Mouse (Mus musculus) small intestine, adult 10 weeks (tissue): ENCODE data around the gene Cep250. TPM values are rescaled to one million over a fixed set of nuclear protein-coding genes. Genes with fewer than 3 reads are reported as not detected.

Source experiments
- polyA plus RNA-seq: library from polyadenylated mRNA; stranded (reverse); fragments of 350-450 nt; fragmentation: Illumina TruSeq; extraction: RNeasy Lipid Tissue Mini Kit (QIAGEN cat#74804); gene quantifications from one replicate; pipeline ENCODE4 v1.2.3, GENCODE M21; 2014; ENCODE audit warnings: low replicate concordance

Gene Cep250
- polyA plus RNA-seq, result 0.82 TPM

GRCm38 (mm10) chr2:155956134-155957059 is at the start of gene Cep250:
TSS of gene Cep250 (plus strand) at chr2:155956458.

DNA sequence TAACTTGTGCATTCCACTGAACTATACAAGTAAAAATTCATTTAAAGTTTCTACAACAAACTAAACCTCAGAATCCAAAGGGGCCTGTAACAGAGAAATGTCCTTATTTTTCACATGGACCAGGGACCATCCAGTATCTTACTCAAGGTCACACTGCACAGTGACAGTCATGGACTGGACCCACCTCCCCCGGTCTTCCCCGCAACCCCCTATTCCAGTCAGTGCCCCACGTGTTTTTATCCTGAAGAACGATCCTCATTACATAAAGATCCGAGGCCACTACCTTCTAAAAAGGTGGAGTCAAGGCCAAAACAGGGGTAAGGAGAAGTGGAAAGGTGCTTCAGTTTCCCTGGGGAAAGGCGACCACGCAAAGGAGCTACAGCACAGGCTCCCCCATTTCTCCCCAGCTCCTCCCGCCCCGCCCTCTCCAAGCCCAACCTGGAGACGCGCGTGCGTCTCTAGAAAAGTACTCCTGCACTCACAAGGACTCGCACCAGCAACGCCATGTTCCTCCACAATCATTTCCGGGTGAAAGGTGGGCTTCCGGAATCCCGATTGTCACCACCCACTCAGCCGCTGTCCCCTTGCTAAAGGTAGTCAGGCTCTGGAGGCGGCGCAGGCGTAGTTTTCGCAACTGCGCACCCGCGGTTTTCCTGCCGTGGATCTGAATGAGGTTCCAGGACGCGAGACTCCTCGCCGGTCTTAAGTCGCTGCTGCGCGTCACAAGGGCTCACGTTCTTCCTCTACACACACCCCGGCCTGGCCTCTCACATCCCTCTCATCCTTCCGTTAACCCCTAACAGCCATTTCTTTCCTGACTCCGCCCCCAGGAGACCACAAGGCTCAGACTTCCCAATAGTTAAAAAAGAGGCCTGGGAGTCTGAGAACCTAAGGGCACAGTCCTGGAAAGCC is 26.5 kb upstream of the Cep250 start, which contains the start of gene Uqcc1:
TSS of gene Uqcc1 (minus strand) at position 780 of the 912 bp plus-strand sequence.

DNA sequence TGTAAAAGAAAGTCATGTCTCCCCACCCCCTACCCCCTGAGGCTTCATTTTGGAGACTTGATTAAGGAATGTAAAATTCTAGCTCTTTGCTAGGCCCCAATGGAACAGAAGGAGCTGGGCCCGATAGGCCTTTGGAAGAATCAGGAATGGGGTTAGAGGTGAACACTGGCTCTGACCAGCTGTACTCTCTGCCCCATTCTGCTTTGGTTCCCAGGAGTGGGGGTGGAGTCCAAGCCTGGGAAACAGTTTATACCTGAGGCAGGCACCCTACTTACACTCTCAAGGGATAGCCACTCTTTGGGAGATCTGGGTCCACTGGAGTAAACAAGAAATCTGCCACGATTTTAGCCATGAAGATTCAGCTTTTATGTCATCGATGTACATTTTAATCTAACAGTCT is 15.6 kb upstream of the Cep250 start, which contains the start of gene Gm15557:
TSS of gene Gm15557 (plus strand) at position 48 of the 400 bp plus-strand sequence.

GRCm38 (mm10) chr2:155945124-155945523 is 11.1 kb upstream of the Cep250 start, which contains the start of gene Gdf5:
TSS of gene Gdf5 (minus strand) at chr2:155945367.

DNA sequence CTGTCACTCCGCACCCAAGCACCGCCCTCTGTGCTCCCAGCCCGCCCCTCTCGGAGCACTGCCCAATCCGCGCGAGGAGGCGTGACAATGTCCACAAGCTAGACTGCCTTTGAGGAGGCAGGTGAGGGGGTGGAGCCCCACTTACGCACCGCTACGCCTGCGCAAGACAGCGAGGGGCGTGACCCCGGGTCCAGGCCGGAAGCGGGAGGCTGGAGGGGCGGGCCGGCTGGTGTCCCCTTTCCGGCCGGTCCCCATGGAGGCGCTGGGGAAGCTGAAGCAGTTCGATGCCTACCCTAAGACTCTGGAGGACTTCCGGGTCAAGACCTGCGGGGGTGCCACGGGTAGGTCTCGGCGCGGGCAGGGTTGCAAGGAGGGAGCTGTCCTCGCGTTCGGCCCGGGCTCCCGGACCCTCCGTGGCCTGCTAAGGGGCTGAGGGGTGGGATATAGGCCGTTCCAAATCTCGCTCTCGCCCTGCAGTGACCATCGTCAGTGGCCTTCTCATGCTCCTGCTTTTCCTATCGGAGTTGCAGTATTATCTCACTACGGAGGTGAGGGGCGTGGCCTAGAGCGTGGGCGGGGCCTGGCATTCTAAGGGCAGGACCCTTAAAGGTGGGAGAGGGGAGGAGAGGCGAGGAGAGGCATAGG is 51.8 kb downstream of the Cep250 start, which contains the start of the genes 6430550D23Rik and Ergic3:
TSS of gene 6430550D23Rik (minus strand) at position 90 of the 645 bp plus-strand sequence.
TSS of gene Ergic3 (plus strand) at position 158 of the 645 bp plus-strand sequence.

Other genes with a start within 250 kb of the Cep250 start
- 11.5 TPM for gene Edem2, start 227.0 kb upstream of the Cep250 start, polyA plus RNA-seq
- gene Gm17581, start 220.6 kb upstream of the Cep250 start, polyA plus RNA-seq, result not detected
- gene Procr, start 205.3 kb upstream of the Cep250 start, polyA plus RNA-seq, result 4.1 TPM
- gene Mmp24, start 181.1 kb upstream of the Cep250 start, polyA plus RNA-seq, result not detected
- 13.2 TPM for gene BC029722, start 137.0 kb upstream of the Cep250 start, polyA plus RNA-seq
- gene Eif6, start 129.5 kb upstream of the Cep250 start, polyA plus RNA-seq, result 14.6 TPM
- gene Fam83c, start 121.6 kb upstream of the Cep250 start, polyA plus RNA-seq, result 0.41 TPM
- 23.3 TPM for gene Uqcc1, start 26.1 kb upstream of the Cep250 start, polyA plus RNA-seq
- gene Gm15557, start 15.7 kb upstream of the Cep250 start, polyA plus RNA-seq, result not detected
- gene Gdf5, start 11.1 kb upstream of the Cep250 start, polyA plus RNA-seq, result not detected
- gene 6430550D23Rik, start 51.5 kb downstream of the Cep250 start, polyA plus RNA-seq, result 2.9 TPM
- 5.4 TPM for gene Ergic3, start 51.6 kb downstream of the Cep250 start, polyA plus RNA-seq
- not detected for gene Fer1l4, start 96.5 kb downstream of the Cep250 start, polyA plus RNA-seq
- not detected for gene Spag4, start 108.7 kb downstream of the Cep250 start, polyA plus RNA-seq
- gene Cpne1, start 155.5 kb downstream of the Cep250 start, polyA plus RNA-seq, result 35.0 TPM
- gene Rbm12, start 155.5 kb downstream of the Cep250 start, polyA plus RNA-seq, result 13.5 TPM
- 7.4 TPM for gene Gm28036, start 170.6 kb downstream of the Cep250 start, polyA plus RNA-seq
- gene Romo1, start 187.6 kb downstream of the Cep250 start, polyA plus RNA-seq, result 1.3 TPM
- gene Nfs1, start 187.7 kb downstream of the Cep250 start, polyA plus RNA-seq, result 64.2 TPM
- gene Rbm39, start 223.8 kb downstream of the Cep250 start, polyA plus RNA-seq, result 688 TPM
- gene Phf20, start 240.0 kb downstream of the Cep250 start, polyA plus RNA-seq, result 7.0 TPM